Mouse (Mus musculus) heart, embryonic 12.5 days (tissue): ENCODE results near the gene Gtf2f2. TPM values are rescaled to one million over a fixed set of nuclear protein-coding genes. Genes with fewer than 3 reads are reported as not detected.

Source experiments
- ATAC-seq: fragments of 200-750 bp; cut with Nextera tagmentation; 2 replicates; pipeline ENCODE4 v1.8.0; 2017; ENCODE audit warnings: moderate TSS enrichment, moderate library complexity; ENCODE audit not compliant: insufficient number of reproducible peaks, low FRiP score
- H3K27ac ChIP-seq: fragments of 300-500 bp; sonication (generic); 2 replicates; pipeline ENCODE4 v1.5.1; 2016; ENCODE audit warnings: mild to moderate bottlenecking, moderate library complexity; ENCODE audit not compliant: poor library complexity, severe bottlenecking
- H3K27me3 ChIP-seq: fragments of 300-500 bp; sonication (generic); replicated peaks from 2 replicates; pipeline ENCODE4 v1.6.1; 2016; ENCODE audit warnings: mild to moderate bottlenecking, moderate library complexity
- H3K36me3 ChIP-seq: fragments of 300-500 bp; sonication (generic); 2 replicates; pipeline ENCODE4 v1.6.1; 2016; ENCODE audit warnings: mild to moderate bottlenecking, moderate library complexity
- H3K4me1 ChIP-seq: fragments of 300-500 bp; sonication (generic); replicated peaks from 2 replicates; pipeline ENCODE4 v1.6.1; 2016; ENCODE audit warnings: mild to moderate bottlenecking
- H3K4me2 ChIP-seq: fragments of 300-500 bp; sonication (generic); 2 replicates; pipeline ENCODE4 v1.6.1; 2016; ENCODE audit warnings: mild to moderate bottlenecking, moderate library complexity
- H3K4me3 ChIP-seq: fragments of 300-500 bp; sonication (generic); 2 replicates; pipeline ENCODE4 v1.5.1; 2016; ENCODE audit warnings: mild to moderate bottlenecking
- H3K9ac ChIP-seq: fragments of 300-500 bp; sonication (generic); 2 replicates; pipeline ENCODE4 v1.6.1; 2016; ENCODE audit warnings: mild to moderate bottlenecking, moderate library complexity
- H3K9me3 ChIP-seq: fragments of 300-500 bp; sonication (generic); replicated peaks from 2 replicates; pipeline ENCODE4 v1.6.1; 2016; ENCODE audit warnings: mild to moderate bottlenecking, moderate library complexity
- WGBS: fragments of 180-500 bp; shearing (Covaris S2); methylation state at CpG from one replicate; pipeline ENCODE4 v1.1.7; 2016; 5-methylcytosine and 5-hydroxymethylcytosine counted together
- polyA plus RNA-seq: library from polyadenylated mRNA; unstranded; fragments of >200 nt; fragmentation: Nextera tagmentation; extraction: Ambion mirVana; gene quantifications from 2 replicates; pipeline ENCODE4 v1.2.1, GENCODE M21; 2016

Gtf2f2 gene
- polyA plus RNA-seq, 1 experiment from 2014 or later: 31.3 TPM

DNA sequence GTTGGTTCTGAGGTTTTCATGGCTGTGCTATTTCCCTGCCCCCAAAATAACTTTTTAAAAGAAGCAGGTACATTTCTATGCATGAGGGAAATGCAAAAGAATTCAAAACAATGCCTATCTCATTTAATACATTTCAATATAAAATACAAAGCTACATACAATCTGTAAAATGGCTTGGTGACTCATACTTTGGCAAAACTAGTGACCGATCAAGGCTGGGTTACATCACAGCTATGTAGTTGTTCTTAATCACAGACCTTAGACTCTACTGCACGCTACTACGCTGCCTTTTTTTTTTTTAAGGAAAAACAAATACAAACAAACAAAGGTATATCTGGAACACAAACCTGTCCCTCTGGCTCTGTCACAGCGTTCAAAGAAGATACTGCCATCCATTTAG is 18.3 kb downstream of the Gtf2f2 start:
- ATAC-seq: no peak
- H3K9me3 ChIP-seq: no peaks in the 10 kb centered on the region
- no peak overlapping the region for H3K9ac ChIP-seq
- no peak overlapping the region for H3K4me2 ChIP-seq
- no peaks in the 10 kb centered on the region for H3K27me3 ChIP-seq
- H3K27ac ChIP-seq: no peak overlapping the region
- H3K36me3 ChIP-seq: peaks cover 8% of the 10 kb centered on the region; the same call in 1 of the 2 replicates
- H3K4me1 ChIP-seq: no peaks in the 10 kb centered on the region
- WGBS: 90% methylated on average over 4 of the region's 4 CpGs
- H3K4me3 ChIP-seq: no peak overlapping the region

DNA sequence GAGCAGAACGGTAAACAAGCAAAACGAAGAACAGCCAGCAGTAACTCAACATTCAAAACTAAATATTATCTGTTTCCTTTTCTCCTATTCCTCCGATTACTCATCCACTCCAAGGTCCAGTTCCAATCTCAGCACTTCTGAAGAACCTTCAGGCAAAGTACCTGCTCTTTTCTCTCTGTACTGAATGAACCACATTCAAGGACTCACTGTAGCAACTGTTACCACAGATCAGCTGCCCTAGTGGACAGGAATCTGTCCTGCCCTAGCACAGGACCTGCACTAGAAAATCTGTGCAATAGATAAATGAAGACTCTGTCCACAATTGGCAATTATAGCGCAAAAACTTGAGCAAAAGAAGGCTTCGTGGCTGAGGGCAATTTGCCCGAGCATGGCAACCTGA is 19.7 kb downstream of the Gtf2f2 start:
- no peak for ATAC-seq
- Histone ChIP-seq H3K4me3 (no peak overlapping the region), H3K27me3 (no peaks in the 10 kb centered on the region), H3K9me3 (no peaks in the 10 kb centered on the region), H3K9ac (no peak overlapping the region), H3K4me2 (no peak overlapping the region), H3K36me3 (peaks cover 8% of the 10 kb centered on the region; the same call in 1 of the 2 replicates), H3K4me1 (no peaks in the 10 kb centered on the region), H3K27ac (no peak overlapping the region)
- WGBS: 93% methylated on average over 6 of the region's 6 CpGs

DNA sequence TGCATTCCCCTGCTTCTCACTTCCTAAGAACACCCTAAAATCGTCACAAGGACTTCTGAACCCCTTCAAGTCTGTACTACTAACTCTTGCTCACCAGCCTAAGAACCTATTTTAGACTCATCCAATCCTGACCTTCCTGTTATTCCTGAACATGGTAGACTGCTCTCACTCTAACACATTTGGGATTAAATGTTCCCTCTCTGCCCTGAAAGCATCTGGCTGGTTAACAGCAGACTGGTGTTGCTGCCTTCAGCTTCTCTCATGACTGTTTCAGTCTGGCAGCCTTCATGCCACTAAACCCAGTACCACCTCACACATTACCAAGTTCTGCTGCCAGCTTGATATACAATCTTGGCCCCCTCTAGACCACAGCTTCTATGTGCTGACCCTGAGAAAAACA is 21.5 kb downstream of the Gtf2f2 start:
- 0 out of 2 replicates have a peak, but pooled peaks cover 4% of the 10 kb centered on the region for H3K36me3 ChIP-seq
- no peaks in the 10 kb centered on the region for H3K9me3 ChIP-seq
- no peak for ATAC-seq
- no peak overlapping the region for H3K9ac ChIP-seq
- H3K27ac ChIP-seq: no peak overlapping the region
- no peak overlapping the region for H3K4me2 ChIP-seq
- H3K4me3 ChIP-seq: no peak overlapping the region
- no peaks in the 10 kb centered on the region for H3K4me1 ChIP-seq
- no peaks in the 10 kb centered on the region for H3K27me3 ChIP-seq
- WGBS: 79% methylated on average over 1 of the region's 1 CpGs

DNA sequence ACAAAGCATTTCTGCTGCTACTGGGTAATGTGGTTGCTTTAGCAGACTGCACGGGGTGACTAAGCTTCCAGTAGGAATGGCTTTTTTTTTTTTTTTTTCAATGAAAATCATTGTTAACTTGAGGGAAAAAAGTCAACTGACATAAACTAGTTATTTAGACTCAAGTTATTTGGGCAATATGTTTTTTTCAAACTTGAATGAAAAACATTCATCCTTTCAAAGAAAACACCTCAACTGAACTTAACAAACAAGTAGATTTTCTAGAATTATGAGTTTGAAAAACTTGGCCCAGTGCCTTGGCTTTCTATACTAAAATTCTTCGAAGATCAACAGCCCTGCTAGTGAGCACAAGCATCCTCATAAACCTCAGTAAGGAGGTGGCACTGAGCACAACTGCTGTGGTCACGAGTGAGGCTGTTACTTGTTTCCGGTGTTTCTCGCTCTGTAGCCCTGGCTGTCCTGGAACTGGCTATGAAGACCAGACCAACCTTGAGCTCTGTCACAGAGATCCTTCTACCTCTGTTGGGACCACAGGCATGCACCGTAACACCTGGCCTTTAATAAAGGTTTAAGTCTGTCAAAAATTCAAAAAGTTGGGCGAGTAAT is 23.7 kb downstream of the Gtf2f2 start:
- H3K27ac ChIP-seq: no peak overlapping the region

DNA sequence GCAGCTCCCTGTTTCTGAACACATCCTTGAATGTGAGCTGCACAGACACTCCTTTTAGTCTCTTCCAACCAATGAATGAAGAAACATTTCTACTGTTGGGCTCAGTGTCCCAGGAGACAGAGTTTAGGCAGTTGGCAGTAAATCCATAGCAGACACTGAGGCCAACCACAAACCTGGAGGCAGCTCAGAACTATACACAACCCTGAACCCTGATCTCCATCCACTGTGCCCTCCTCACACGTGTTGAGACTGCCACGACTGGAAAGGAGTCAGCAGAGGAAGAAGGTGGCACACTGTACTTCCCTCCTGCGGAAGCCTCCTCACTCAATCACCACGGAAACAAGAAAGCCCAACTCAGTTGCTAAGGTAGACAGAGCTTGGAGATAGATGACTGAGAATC is 25.6 kb downstream of the Gtf2f2 start:
- WGBS: 64% methylated on average over 4 of the region's 4 CpGs
- Histone ChIP-seq H3K4me2 (no peak overlapping the region), H3K9me3 (no peaks in the 10 kb centered on the region), H3K27me3 (no peaks in the 10 kb centered on the region), H3K4me3 (no peak overlapping the region), H3K27ac (no peak overlapping the region), H3K9ac (no peak overlapping the region), H3K36me3 (0 out of 2 replicates have a peak, but pooled peaks cover 4% of the 10 kb centered on the region), H3K4me1 (no peaks in the 10 kb centered on the region)
- no peak for ATAC-seq

More for the DNA sequence above, 23.7 kb downstream of the Gtf2f2 start:
- Histone ChIP-seq H3K4me1 (no peaks in the 10 kb centered on the region), H3K27me3 (no peaks in the 10 kb centered on the region), H3K9ac (no peak overlapping the region), H3K4me3 (no peak overlapping the region), H3K36me3 (0 out of 2 replicates have a peak, but pooled peaks cover 4% of the 10 kb centered on the region), H3K4me2 (no peak overlapping the region), H3K9me3 (no peaks in the 10 kb centered on the region)
- WGBS: 87% methylated on average over 7 of the region's 7 CpGs
- no peak for ATAC-seq

DNA sequence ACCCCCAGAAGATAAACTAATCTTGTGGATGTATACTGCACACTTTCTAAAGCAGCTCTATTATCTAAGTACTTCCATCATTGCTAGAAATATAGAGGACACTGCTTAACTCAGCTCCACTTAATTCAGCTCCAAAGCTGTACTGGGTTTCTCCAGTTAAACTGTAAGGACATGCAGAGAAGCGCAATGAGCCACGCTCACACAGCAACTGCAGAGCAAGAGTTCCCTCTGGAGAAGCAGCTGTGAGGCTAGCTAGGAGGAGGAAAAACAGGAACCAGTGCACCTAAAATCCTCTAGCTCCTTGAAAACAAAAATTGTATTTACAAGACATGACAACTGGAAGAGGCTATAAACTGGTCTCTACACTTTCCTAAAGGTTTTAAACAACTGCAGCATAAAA is 26.8 kb downstream of the Gtf2f2 start:
- Histone ChIP-seq H3K9ac (no peak overlapping the region), H3K9me3 (no peaks in the 10 kb centered on the region), H3K4me3 (no peak overlapping the region), H3K4me2 (no peak overlapping the region), H3K27me3 (no peaks in the 10 kb centered on the region), H3K36me3 (0 out of 2 replicates have a peak, but pooled peaks cover 3% of the 10 kb centered on the region), H3K27ac (no peak overlapping the region), H3K4me1 (no peaks in the 10 kb centered on the region)
- no peak for ATAC-seq
- WGBS: 91% methylated on average over 2 of the region's 2 CpGs

DNA sequence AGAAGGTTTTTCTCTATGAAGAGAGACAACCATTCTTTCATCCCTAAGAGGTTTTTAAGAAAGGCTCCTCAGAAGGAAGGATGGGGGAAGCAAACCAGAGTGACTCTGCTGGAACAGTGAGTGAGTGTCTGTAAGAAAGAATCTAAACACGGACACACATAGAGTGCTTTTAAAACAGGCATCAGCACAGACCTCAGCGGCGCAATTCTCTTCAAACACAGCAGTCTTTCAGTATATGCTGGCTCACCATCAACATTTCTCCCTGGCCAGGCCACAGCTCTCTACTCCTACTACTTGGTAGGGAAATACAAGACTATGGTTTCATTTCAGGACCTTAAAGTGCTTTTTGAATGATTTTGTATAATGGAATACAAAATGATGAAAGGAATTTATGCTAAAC is 29.4 kb downstream of the Gtf2f2 start:
- no peak overlapping the region for H3K9ac ChIP-seq
- no peak for ATAC-seq
- H3K27ac ChIP-seq: no peak overlapping the region
- H3K4me2 ChIP-seq: no peak overlapping the region
- H3K9me3 ChIP-seq: no peaks in the 10 kb centered on the region
- no peaks in the 10 kb centered on the region for H3K4me1 ChIP-seq
- H3K4me3 ChIP-seq: no peak overlapping the region
- 87% methylated on average over 3 of the region's 3 CpGs for WGBS
- no peaks in the 10 kb centered on the region for H3K36me3 ChIP-seq
- H3K27me3 ChIP-seq: no peaks in the 10 kb centered on the region

DNA sequence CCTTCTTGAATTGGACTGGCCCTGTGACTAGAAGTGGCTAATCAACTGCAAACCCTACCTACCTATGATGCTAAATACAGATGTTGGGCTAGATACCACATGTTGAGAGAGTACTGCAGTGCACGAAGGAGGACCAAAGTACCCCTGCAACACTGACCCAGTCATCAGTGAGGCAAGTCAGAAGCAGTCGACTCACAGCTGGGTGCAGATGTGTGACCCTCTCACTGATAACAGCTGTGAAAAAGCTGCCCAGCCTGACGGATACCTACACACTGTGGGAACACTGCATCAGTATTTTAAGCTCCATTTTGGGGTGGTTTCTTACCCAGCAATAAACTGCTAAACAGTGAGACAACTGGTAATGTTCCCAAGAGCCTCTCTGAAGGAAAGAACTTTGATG is 34.6 kb downstream of the Gtf2f2 start:
- H3K4me3 ChIP-seq: no peak overlapping the region
- H3K4me2 ChIP-seq: no peak overlapping the region
- WGBS: 24% methylated on average over 3 of the region's 3 CpGs
- H3K27ac ChIP-seq: no peak overlapping the region
- H3K4me1 ChIP-seq: no peaks in the 10 kb centered on the region
- no peaks in the 10 kb centered on the region for H3K36me3 ChIP-seq
- no peak for ATAC-seq
- no peaks in the 10 kb centered on the region for H3K27me3 ChIP-seq
- H3K9ac ChIP-seq: no peak overlapping the region
- H3K9me3 ChIP-seq: no peaks in the 10 kb centered on the region

DNA sequence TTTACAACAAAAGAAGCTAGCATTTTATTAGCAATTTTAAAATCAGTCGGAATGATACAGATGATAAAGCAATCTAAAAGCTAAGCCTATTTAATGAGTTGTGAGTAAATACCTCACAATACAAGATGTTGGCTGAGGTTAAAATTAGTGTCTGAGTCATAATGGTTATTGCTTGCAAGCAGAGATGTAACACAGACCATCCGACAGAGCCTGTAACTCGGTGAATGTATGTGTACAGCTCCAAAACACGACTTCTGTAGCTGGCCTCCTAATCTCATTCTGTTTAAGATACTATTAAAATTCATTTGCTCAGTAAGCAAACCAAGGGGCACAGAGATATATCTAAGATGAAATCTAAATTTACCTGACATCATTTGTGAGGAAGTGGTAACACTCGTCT is 43.4 kb downstream of the Gtf2f2 start:
- no peaks in the 10 kb centered on the region for H3K36me3 ChIP-seq
- 57% methylated on average over 5 of the region's 5 CpGs for WGBS
- no peak overlapping the region for H3K9ac ChIP-seq
- H3K27me3 ChIP-seq: no peaks in the 10 kb centered on the region
- no peak for ATAC-seq
- no peak overlapping the region for H3K4me2 ChIP-seq
- no peak overlapping the region for H3K4me3 ChIP-seq
- H3K4me1 ChIP-seq: 0 out of 2 replicates have a peak, but pooled peaks cover 2% of the 10 kb centered on the region
- H3K9me3 ChIP-seq: no peaks in the 10 kb centered on the region
- H3K27ac ChIP-seq: no peak overlapping the region

DNA sequence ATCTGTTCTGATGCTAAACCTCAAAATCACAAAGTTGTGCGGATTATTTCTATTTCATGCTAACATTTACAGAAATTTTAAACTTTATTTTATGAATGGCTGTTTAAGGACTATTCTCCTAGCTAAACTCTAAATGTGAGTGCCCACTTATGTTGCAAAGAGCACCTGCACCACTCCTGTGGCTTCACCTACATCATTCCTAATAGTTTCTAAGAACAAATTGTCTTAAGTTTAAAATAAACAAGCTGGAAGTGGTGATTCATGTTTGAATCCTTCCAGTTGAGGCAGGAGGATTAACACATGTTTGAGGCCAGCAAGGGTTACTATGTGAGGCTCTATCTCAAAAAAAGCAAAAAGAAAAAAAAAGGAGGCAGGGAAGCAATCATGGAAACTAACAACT is 46.2 kb downstream of the Gtf2f2 start:
- 83% methylated on average over 1 of the region's 1 CpGs for WGBS
- ATAC-seq: no peak
- Histone ChIP-seq H3K4me1 (0 out of 2 replicates have a peak, but pooled peaks cover 2% of the 10 kb centered on the region), H3K4me3 (no peak overlapping the region), H3K36me3 (no peaks in the 10 kb centered on the region), H3K27ac (no peak overlapping the region), H3K9me3 (no peaks in the 10 kb centered on the region), H3K27me3 (no peaks in the 10 kb centered on the region), H3K4me2 (no peak overlapping the region), H3K9ac (no peak overlapping the region)

DNA sequence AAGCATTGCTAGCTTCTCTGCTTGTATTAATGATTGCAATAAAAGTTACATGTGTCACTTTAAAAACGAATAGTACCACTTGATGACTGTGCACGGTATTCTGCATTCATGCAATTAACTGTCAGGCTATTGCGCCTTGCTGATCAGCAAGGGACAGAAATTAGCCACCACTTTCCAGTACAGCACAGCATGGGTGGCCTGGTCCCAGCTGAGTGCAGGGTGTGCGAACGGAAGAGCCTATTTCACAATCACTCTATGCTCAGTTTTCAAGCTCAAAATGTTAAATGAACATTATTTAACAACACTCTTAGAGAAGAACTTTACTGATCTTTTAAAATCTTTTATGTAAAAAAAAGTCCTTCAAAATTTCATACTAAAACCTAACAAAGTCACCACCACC is 46.7 kb downstream of the Gtf2f2 start:
- no peak overlapping the region for H3K4me3 ChIP-seq
- H3K4me2 ChIP-seq: no peak overlapping the region
- H3K9me3 ChIP-seq: no peaks in the 10 kb centered on the region
- H3K4me1 ChIP-seq: 0 out of 2 replicates have a peak, but pooled peaks cover 2% of the 10 kb centered on the region
- WGBS: 85% methylated on average over 5 of the region's 5 CpGs
- H3K27ac ChIP-seq: no peak overlapping the region
- no peak overlapping the region for H3K9ac ChIP-seq
- no peaks in the 10 kb centered on the region for H3K27me3 ChIP-seq
- no peak for ATAC-seq
- H3K36me3 ChIP-seq: no peaks in the 10 kb centered on the region

DNA sequence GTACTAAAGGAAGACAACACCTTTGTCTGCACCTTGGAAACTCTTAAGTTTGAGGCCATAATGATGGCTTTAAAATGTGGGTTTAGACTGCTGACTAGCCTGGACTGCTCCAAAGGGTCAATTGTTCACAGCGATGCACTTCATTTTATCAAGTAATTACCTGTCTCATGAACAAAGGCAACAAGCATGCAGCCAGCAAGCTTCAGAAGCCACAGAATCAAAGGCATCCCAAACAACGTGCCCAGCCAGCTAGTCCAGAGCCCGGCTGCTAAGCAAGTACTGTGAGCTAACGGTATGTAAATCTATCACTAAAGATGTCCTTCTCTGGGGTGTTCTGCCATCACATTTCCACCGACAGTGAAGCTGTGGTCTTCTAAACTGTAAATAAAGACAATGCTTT is 47.5 kb downstream of the Gtf2f2 start:
- no peak for ATAC-seq
- Histone ChIP-seq H3K4me1 (0 out of 2 replicates have a peak, but pooled peaks cover 2% of the 10 kb centered on the region), H3K27me3 (no peaks in the 10 kb centered on the region), H3K4me3 (no peak overlapping the region), H3K4me2 (no peak overlapping the region), H3K9ac (no peak overlapping the region), H3K9me3 (no peaks in the 10 kb centered on the region), H3K27ac (no peak overlapping the region), H3K36me3 (no peaks in the 10 kb centered on the region)
- 80% methylated on average over 5 of the region's 5 CpGs for WGBS
